Mouse (Mus musculus) bone marrow, adult 2 months (tissue): ENCODE measurements around the gene Srsf10.

Experiments used
- CTCF ChIP-seq: fragments of 200-500 bp; IDR thresholded peaks from 2 replicates; pipeline ENCODE4 v1.5.1; 2011; ENCODE audit warnings: low read length, control low read depth; ENCODE audit not compliant: control insufficient read depth, insufficient read depth
- POLR2A ChIP-seq: fragments of 200-500 bp; IDR thresholded peaks from 2 replicates; pipeline ENCODE4 v1.6.1; 2011; ENCODE audit warnings: low read depth, mild to moderate bottlenecking, control low read depth, low read length, borderline replicate concordance; ENCODE audit not compliant: control insufficient read depth

GRCm38 (mm10) chr4:135850411-135851095 is 5.0 kb upstream of the Srsf10 start:
- TF ChIP-seq CTCF (no peak), POLR2A (no peak)
